Mouse (Mus musculus): ENCODE results near the gene Psd4.

DNA sequence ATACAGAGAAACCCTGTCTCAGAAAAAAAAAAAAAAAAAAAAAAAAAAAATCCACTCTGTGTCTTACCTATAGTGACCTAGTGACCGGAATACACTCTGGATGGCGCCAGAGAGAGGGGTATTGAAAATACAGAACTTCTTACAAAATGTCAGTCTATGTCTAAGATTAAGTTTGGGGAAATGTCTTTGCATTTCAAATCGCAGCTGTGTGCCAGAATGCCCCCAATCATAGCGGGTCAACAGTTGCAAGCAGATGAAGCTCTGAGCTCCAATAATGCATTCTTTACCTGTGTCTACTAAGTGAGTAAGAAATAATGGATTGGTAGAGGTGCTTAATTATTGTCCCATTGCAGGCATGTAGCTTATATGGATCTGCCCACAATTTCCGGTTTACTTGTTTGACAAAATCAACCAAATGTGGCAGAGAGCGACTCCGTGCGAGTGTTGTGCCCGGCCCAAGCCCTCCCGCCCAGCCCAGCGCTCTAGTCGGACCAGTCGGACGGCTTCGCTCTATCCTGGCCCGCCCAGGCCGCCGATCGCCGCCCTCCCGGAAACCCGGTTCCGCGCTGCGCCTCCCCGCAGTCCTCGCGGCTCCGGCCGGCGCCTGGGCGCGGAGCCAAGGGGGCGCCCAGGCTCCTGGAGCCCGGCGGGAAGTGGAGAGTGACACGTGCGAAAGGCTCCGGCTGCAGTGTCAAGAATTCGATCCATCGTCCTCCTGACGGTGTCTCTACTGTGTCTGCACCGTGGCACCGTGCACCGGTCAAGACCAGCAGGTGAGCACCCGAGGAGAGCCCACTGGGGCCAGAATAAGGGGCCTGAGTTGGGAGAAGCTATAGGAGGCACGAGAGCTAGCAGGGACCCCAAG, at the start of gene Psd4:
- TF ChIP-seq POLR2A (IDR thresholded peaks at IDR 0.05; ENCODE audit: insufficient read depth, low read depth, low read length) (no peak), CTCF (IDR thresholded peaks at IDR 0.05; ENCODE audit: insufficient read depth, low read depth, low read length) (no peak)
